Mouse (Mus musculus) hindbrain, embryonic 15.5 days (tissue): Measurements from ENCODE around the gene Hoxd11. TPM values are rescaled to one million over a fixed set of nuclear protein-coding genes. Genes with fewer than 3 reads are reported as not detected.
A peak's percentile ranks its signal among the peaks of the same experiment; 100 is the strongest.

Source experiments
- ATAC-seq: fragments of 200-750 bp; cut with Nextera tagmentation; 2 replicates; pipeline ENCODE4 v1.8.0; 2017; ENCODE audit warnings: low read depth, moderate number of reproducible peaks, moderate TSS enrichment; ENCODE audit not compliant: low FRiP score
- H3K27ac ChIP-seq: fragments of 300-500 bp; sonication (generic); replicated peaks from 2 replicates; pipeline ENCODE4 v1.5.1; 2015; ENCODE audit warnings: mild to moderate bottlenecking, inconsistent platforms
- H3K27me3 ChIP-seq: fragments of 300-500 bp; sonication (generic); 2 replicates; pipeline ENCODE4 v1.6.1; 2015; ENCODE audit warnings: control low read depth, inconsistent platforms
- H3K36me3 ChIP-seq: fragments of 300-500 bp; sonication (generic); 2 replicates; pipeline ENCODE4 v1.6.1; 2015; ENCODE audit warnings: control low read depth, inconsistent platforms
- H3K4me1 ChIP-seq: fragments of 300-500 bp; sonication (generic); replicated peaks from 2 replicates; pipeline ENCODE4 v1.6.1; 2015; ENCODE audit warnings: control low read depth, inconsistent platforms
- H3K4me2 ChIP-seq: fragments of 300-500 bp; sonication (generic); 2 replicates; pipeline ENCODE4 v1.6.1; 2015; ENCODE audit warnings: moderate library complexity, mild to moderate bottlenecking, inconsistent platforms
- H3K4me3 ChIP-seq: fragments of 300-500 bp; sonication (generic); 2 replicates; pipeline ENCODE4 v1.5.1; 2015; ENCODE audit warnings: mild to moderate bottlenecking, inconsistent platforms
- H3K9ac ChIP-seq: fragments of 300-500 bp; sonication (generic); 2 replicates; pipeline ENCODE4 v1.6.1; 2015; ENCODE audit warnings: inconsistent platforms
- H3K9me3 ChIP-seq: fragments of 300-500 bp; sonication (generic); 2 replicates; pipeline ENCODE4 v1.6.1; 2016; ENCODE audit warnings: control low read depth, inconsistent platforms
- WGBS: fragments of 180-500 bp; shearing (Covaris S2); methylation state at CpG from one replicate; pipeline ENCODE4 v1.1.7; 2015; 5-methylcytosine and 5-hydroxymethylcytosine counted together
- polyA plus RNA-seq: library from polyadenylated mRNA; unstranded; fragments of >200 nt; fragmentation: Nextera tagmentation; extraction: Ambion mirVana; gene quantifications from 2 replicates; pipeline ENCODE4 v1.2.1, GENCODE M21; 2015

The Hoxd11 gene
- polyA plus RNA-seq, 1 experiment from 2014 or later = not detected

GRCm38 (mm10) chr2:74695813-74696430 is 16.6 kb downstream of the Hoxd11 start:
- no peaks in the 10 kb centered on the region for H3K36me3 ChIP-seq
- no peak overlapping the region for H3K9ac ChIP-seq
- H3K9me3 ChIP-seq = no peaks in the 10 kb centered on the region
- no peak overlapping the region for H3K27ac ChIP-seq
- ATAC-seq = no peak
- no peak overlapping the region for H3K4me3 ChIP-seq
- peaks cover 12% of the 10 kb centered on the region for H3K4me1 ChIP-seq
- no peak overlapping the region for H3K4me2 ChIP-seq
- WGBS = 3% methylated on average over 7 of the region's 7 CpGs
- H3K27me3 ChIP-seq = peaks cover 87% of the 10 kb centered on the region

DNA sequence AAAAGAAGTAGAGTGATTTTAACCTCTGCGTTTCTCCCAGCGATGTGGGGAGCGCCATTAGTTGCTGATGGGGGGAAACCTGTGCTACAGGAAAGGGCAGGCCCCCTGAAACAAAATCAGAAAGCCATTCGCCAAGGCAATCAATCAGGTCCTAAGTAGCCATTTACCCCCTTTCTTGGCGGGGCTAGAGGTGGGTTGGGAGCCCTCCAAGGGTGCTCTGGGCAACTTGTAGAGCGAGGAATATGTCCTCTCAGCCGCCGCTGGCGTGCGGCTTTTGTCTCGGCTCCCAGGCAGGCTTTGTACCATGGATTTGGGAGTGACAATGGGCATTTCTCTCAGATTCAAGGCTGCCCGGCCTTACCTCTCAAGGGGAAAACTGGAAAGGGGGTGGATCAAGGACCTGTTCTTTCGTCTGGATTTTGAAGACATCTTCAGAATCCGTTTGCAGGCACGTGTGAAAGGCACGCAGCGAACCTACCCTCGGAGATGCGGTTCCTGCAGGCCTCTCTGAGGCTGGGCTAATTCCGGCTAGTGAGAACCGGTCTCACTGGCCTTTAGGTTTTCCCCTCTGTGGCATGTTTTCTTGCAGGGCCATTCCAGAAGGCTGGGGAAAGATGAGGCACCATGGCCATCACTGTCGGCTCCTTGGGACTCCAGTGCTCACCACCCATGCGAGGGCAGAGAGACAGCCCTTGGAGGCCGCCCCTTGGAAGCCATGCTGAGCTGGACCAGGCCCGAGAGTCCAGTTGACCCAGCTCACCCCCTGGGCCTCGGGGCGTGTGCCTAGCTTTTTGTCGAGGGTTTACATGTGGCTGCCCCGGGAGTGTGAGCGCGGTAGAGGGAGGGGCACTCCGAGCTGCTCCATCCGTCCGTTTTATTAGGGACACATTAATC is 17.3 kb downstream of the Hoxd11 start:
- no peak for ATAC-seq
- no peak overlapping the region for H3K4me3 ChIP-seq
- peaks cover 87% of the 10 kb centered on the region for H3K27me3 ChIP-seq
- H3K9ac ChIP-seq = no peak overlapping the region
- H3K4me2 ChIP-seq = no peak overlapping the region
- 2% methylated on average over 34 of the region's 34 CpGs for WGBS
- H3K4me1 ChIP-seq = peaks cover 12% of the 10 kb centered on the region
- no peak overlapping the region for H3K27ac ChIP-seq
- no peaks in the 10 kb centered on the region for H3K36me3 ChIP-seq
- H3K9me3 ChIP-seq = no peaks in the 10 kb centered on the region

DNA sequence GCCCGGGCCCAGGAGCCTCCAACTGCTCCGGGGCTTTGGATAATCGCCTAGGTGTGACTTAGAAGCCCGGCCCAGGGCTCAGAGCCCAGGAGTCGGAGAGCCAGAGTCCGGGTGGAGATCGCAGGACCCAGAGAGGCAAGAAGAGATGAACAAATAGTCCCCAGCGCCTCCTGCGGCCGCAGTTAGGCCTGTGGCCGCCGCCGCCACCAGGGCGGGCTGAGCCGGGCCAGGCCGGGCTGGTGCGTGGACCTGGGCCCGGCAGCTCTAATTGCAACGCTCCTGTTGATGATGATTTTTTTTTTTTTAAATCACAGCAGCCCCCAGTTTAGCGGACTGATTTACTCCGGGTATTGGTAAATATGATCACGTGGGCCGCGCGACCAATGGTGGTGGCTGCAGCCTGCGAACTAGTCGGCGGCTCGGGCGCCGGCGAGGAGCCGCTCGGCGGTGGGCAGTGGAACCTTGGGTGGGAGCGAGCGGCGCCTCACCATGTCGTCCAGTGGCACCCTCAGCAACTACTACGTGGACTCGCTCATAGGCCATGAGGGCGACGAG is 18.3 kb downstream of the Hoxd11 start, which contains the start of gene Hoxd9:
Hoxd9 (plus strand) TSS at position 161 of the 555 bp plus-strand sequence.
- H3K4me2 ChIP-seq = peak within 1 kb of the TSS; percentile 51
- peaks cover 85% of the 10 kb centered on the region for H3K27me3 ChIP-seq
- peak within 1 kb of the TSS; percentile 26 for H3K4me3 ChIP-seq
- H3K9ac ChIP-seq = no peak within 1 kb of the TSS
- H3K4me1 ChIP-seq = peaks cover 12% of the 10 kb centered on the region
- no peaks in the 10 kb centered on the region for H3K36me3 ChIP-seq
- H3K27ac ChIP-seq = no peak within 1 kb of the TSS
- 0 out of 2 replicates have a peak, but pooled peaks have one; percentile 15 for ATAC-seq
- H3K9me3 ChIP-seq = no peaks in the 10 kb centered on the region
- under 1% methylated on average over 43 of the region's 43 CpGs for WGBS

- no peak overlapping the region for H3K9ac ChIP-seq
- under 1% methylated on average over 70 of the region's 86 CpGs for WGBS
These were observed 19.1 kb downstream of the Hoxd11 start for GRCm38 (mm10) chr2:74698201-74699052.

GRCm38 (mm10) chr2:74699053-74699430 is 19.7 kb downstream of the Hoxd11 start:
- 2% methylated on average over 17 of the region's 17 CpGs for WGBS
- Histone ChIP-seq H3K4me1 (peaks cover 12% of the 10 kb centered on the region), H3K36me3 (no peaks in the 10 kb centered on the region), H3K4me2 (no peak overlapping the region), H3K27ac (no peak overlapping the region), H3K4me3 (no peak overlapping the region), H3K27me3 (peaks cover 82% of the 10 kb centered on the region), H3K9ac (no peak overlapping the region), H3K9me3 (no peaks in the 10 kb centered on the region)
- ATAC-seq = no peak

More at GRCm38 (mm10) chr2:74698201-74699052, 19.1 kb downstream of the Hoxd11 start:
- no peak overlapping the region for H3K27ac ChIP-seq
- no peaks in the 10 kb centered on the region for H3K36me3 ChIP-seq
- H3K4me1 ChIP-seq = peaks cover 12% of the 10 kb centered on the region
- H3K4me2 ChIP-seq = peak overlapping the region; percentile 51
- no peaks in the 10 kb centered on the region for H3K9me3 ChIP-seq
- ATAC-seq = no peak
- H3K27me3 ChIP-seq = peaks cover 82% of the 10 kb centered on the region
- peak overlapping the region; percentile 26 for H3K4me3 ChIP-seq

DNA sequence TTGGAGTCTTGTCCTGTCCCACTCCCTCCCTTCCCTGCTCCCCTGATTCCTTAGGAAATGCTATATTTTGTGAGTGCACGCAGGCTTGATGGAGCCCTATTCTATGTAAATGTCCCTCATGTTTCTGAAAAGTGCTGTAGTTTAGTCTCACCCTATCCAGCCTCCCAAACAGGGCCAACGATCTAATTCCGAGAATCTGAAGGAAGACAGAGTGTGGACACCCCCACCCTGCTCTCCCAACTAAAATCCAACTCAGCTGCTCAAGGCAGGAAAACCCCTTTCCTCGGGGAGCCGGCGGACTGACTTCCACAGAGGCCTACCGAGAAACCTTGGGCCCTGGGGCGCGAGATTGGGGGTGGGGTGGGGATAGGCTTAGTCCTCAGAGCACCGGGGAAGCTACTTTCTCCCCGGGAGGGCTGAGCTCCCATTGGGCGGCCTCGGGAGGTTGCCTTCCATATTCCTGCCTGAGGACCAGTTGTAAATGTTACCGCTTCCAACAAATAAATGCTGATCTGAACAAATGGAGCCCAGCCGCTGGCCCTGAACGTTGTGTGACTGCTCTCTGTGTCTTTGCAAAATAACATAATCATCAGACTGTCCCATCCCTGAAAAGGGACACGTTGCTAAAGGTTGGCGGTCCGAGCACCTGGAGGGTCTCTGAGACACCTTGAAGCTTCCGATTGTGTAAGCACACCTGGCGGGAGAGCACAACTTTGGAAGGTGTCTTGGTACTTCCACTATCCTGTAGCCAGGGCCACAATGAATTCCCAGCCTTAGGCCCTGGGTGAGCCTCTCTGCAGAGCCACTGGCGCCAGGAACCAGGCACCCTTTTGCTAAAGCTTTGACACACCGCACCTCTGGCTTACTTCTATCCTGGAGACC is 20.5 kb downstream of the Hoxd11 start:
- H3K27ac ChIP-seq = no peak overlapping the region
- H3K4me1 ChIP-seq = peaks cover 14% of the 10 kb centered on the region
- no peaks in the 10 kb centered on the region for H3K9me3 ChIP-seq
- no peak overlapping the region for H3K9ac ChIP-seq
- 3% methylated on average over 23 of the region's 23 CpGs for WGBS
- H3K4me2 ChIP-seq = no peak overlapping the region
- no peak for ATAC-seq
- no peaks in the 10 kb centered on the region for H3K36me3 ChIP-seq
- no peak overlapping the region for H3K4me3 ChIP-seq
- H3K27me3 ChIP-seq = peaks cover 80% of the 10 kb centered on the region

GRCm38 (mm10) chr2:74700546-74701112 is 21.3 kb downstream of the Hoxd11 start:
- Histone ChIP-seq H3K4me1 (peaks cover 21% of the 10 kb centered on the region), H3K36me3 (no peaks in the 10 kb centered on the region), H3K27ac (no peak overlapping the region), H3K4me3 (no peak overlapping the region), H3K4me2 (no peak overlapping the region), H3K9me3 (no peaks in the 10 kb centered on the region), H3K27me3 (peaks cover 78% of the 10 kb centered on the region), H3K9ac (no peak overlapping the region)
- WGBS = 2% methylated on average over 22 of the region's 22 CpGs
- no peak for ATAC-seq

- no peaks in the 10 kb centered on the region for H3K36me3 ChIP-seq
- no peak for ATAC-seq
- 11% methylated on average over 17 of the region's 17 CpGs for WGBS
- peaks cover 76% of the 10 kb centered on the region for H3K27me3 ChIP-seq
- H3K4me3 ChIP-seq = no peak overlapping the region
- H3K27ac ChIP-seq = no peak overlapping the region
- H3K9me3 ChIP-seq = no peaks in the 10 kb centered on the region
- no peak overlapping the region for H3K4me2 ChIP-seq
- no peak overlapping the region for H3K9ac ChIP-seq
- peaks cover 23% of the 10 kb centered on the region for H3K4me1 ChIP-seq
These were observed 22.8 kb downstream of the Hoxd11 start for GRCm38 (mm10) chr2:74701949-74702819.

DNA sequence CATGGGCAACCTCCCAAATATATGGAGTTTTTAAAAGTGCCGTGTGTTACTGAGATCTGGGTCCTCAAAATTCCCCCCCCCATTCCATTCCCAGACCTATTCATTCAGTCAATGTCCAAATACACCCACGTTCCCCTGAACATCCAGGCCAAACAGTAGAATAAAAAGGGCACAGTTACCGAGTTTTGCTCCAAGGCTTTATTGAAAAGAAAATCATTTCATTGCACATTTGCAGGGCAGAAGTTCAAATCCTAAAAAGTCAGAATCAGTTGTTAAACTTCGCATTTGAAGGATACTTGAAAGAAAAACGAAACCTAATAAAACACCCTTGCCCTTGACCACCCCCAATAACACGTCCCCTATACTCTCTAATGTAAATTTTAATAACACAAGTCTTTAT is 23.5 kb downstream of the Hoxd11 start:
- no peak overlapping the region for H3K27ac ChIP-seq
- no peak overlapping the region for H3K9ac ChIP-seq
- H3K4me2 ChIP-seq = no peak overlapping the region

GRCm38 (mm10) chr2:74703317-74703716 is 24.0 kb downstream of the Hoxd11 start:
- Histone ChIP-seq H3K4me1 (peaks cover 14% of the 10 kb centered on the region), H3K36me3 (no peaks in the 10 kb centered on the region), H3K27ac (no peak overlapping the region), H3K27me3 (peaks cover 82% of the 10 kb centered on the region), H3K9me3 (no peaks in the 10 kb centered on the region), H3K4me3 (no peak overlapping the region), H3K4me2 (no peak overlapping the region), H3K9ac (no peak overlapping the region)
- 4% methylated on average over 10 of the region's 10 CpGs for WGBS
- no peak for ATAC-seq

More for the DNA sequence above, 23.5 kb downstream of the Hoxd11 start:
- Histone ChIP-seq H3K36me3 (no peaks in the 10 kb centered on the region), H3K4me1 (peaks cover 19% of the 10 kb centered on the region), H3K9me3 (no peaks in the 10 kb centered on the region), H3K27me3 (peaks cover 77% of the 10 kb centered on the region), H3K4me3 (no peak overlapping the region)
- no peak for ATAC-seq
- WGBS = 16% methylated on average over 6 of the region's 6 CpGs
